Mouse (Mus musculus) forebrain, embryonic 11.5 days (tissue): ENCODE data around the gene Grin2a. TPM values are rescaled to one million over a fixed set of nuclear protein-coding genes. Genes with fewer than 3 reads are reported as not detected.

Experiments
- ATAC-seq: fragments of 200-750 bp; cut with Nextera tagmentation; replicated peaks from 2 replicates; pipeline ENCODE4 v1.8.0; 2017; ENCODE audit warnings: moderate TSS enrichment; ENCODE audit not compliant: low FRiP score
- DNase-seq: peaks from one replicate; pipeline ENCODE4 v3.0.0-alpha.2; 2017; ENCODE audit warnings: low spot score
- H3K27ac ChIP-seq: fragments of 300-500 bp; sonication (generic); 2 replicates; pipeline ENCODE4 v1.5.1; 2014; ENCODE audit warnings: low read depth, low read length
- H3K27me3 ChIP-seq: fragments of 300-500 bp; sonication (generic); 2 replicates; pipeline ENCODE4 v1.6.1; 2014; ENCODE audit warnings: mild to moderate bottlenecking, low read length, mixed read lengths; ENCODE audit not compliant: control insufficient read depth, insufficient read depth
- H3K36me3 ChIP-seq: fragments of 300-500 bp; sonication (generic); 2 replicates; pipeline ENCODE4 v1.6.1; 2014; ENCODE audit warnings: mild to moderate bottlenecking, low read length, moderate library complexity, mixed read lengths; ENCODE audit not compliant: control insufficient read depth, insufficient read depth
- H3K4me1 ChIP-seq: fragments of 300-500 bp; sonication (generic); replicated peaks from 2 replicates; pipeline ENCODE4 v1.6.1; 2014; ENCODE audit warnings: low read length, mixed read lengths; ENCODE audit not compliant: control insufficient read depth, insufficient read depth
- H3K4me2 ChIP-seq: fragments of 300-500 bp; sonication (generic); 2 replicates; pipeline ENCODE4 v1.6.1; 2014; ENCODE audit warnings: low read depth, mild to moderate bottlenecking, low read length, moderate library complexity, mixed read lengths; ENCODE audit not compliant: severe bottlenecking
- H3K4me3 ChIP-seq: fragments of 300-500 bp; sonication (generic); 2 replicates; pipeline ENCODE4 v1.5.1; 2014; ENCODE audit warnings: low read depth, low read length
- H3K9ac ChIP-seq: fragments of 300-500 bp; sonication (generic); 2 replicates; pipeline ENCODE4 v1.6.1; 2014; ENCODE audit warnings: low read length
- H3K9me3 ChIP-seq: fragments of 300-500 bp; sonication (generic); 2 replicates; pipeline ENCODE4 v1.6.1; 2016; ENCODE audit warnings: low read length, mixed read lengths; ENCODE audit not compliant: control insufficient read depth
- WGBS: fragments of 180-500 bp; shearing (Covaris S2); extraction: QIAGEN DNeasy Blood & Tissue Kit; methylation state at CpG from one replicate; pipeline ENCODE4 v1.1.7; 2014; 5-methylcytosine and 5-hydroxymethylcytosine counted together
- polyA plus RNA-seq: library from polyadenylated mRNA; unstranded; fragments of >200 nt; fragmentation: Nextera tagmentation; extraction: Ambion mirVana; gene quantifications from 2 replicates; pipeline ENCODE4 v1.2.1, GENCODE M21; 2014

Gene Grin2a
- polyA plus RNA-seq, 1 experiment from 2014 or later = 0.91 TPM

DNA sequence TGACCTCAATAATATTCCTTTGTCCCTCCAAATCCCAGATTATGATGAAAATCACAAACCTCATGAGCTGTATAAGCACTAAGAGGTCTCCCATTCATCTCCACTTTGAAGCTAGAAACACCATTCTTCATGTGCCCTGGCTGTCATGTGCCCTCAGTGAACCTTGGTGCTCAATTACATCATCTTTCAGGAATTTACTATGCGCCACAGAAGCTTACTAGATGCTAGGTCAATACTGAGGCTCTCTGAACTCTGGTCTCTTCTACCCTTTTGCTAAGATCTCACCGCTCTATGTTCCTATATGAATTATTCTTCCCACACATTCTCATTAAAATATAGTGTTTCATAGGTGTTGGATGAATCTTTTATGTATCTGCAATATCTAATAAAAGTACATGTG, 387.9 kb downstream of the Grin2a start:
- no peaks in the 10 kb centered on the region for H3K36me3 ChIP-seq
- no peaks in the 10 kb centered on the region for H3K4me1 ChIP-seq
- DNase-seq (no peak), ATAC-seq (no peak)
- no peak overlapping the region for H3K4me2 ChIP-seq
- no peaks in the 10 kb centered on the region for H3K9me3 ChIP-seq
- H3K4me3 ChIP-seq = no peak overlapping the region
- no peak overlapping the region for H3K9ac ChIP-seq
- 83% methylated on average over 2 of the region's 2 CpGs for WGBS
- no peaks in the 10 kb centered on the region for H3K27me3 ChIP-seq
- no peak overlapping the region for H3K27ac ChIP-seq

DNA sequence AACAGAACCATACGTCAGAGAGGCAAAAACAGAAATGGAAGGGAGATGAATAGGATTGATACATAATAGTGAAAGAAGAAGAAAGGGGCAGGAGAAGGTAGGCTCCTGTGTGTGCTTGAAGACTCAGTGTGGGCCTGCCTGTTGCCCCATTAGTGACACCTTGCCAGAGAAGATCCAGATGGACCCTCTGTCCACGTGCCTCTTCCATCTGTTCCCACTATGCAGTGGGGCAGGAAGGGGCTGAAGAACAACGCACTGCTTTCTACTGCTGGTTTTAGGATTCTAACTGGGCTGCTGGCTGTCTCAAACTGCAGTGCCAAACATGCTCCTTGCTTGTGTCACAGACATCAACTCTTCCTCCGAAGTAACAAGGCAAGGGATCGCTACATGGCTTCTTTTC, 391.4 kb downstream of the Grin2a start:
- Histone ChIP-seq H3K27me3 (no peaks in the 10 kb centered on the region), H3K27ac (no peak overlapping the region), H3K36me3 (no peaks in the 10 kb centered on the region), H3K4me1 (no peaks in the 10 kb centered on the region), H3K4me3 (no peak overlapping the region), H3K4me2 (no peak overlapping the region), H3K9ac (no peak overlapping the region), H3K9me3 (no peaks in the 10 kb centered on the region)
- DNase-seq (no peak), ATAC-seq (no peak)
- 83% methylated on average over 5 of the region's 5 CpGs for WGBS

- ATAC-seq = no peak
- Histone ChIP-seq H3K9ac (no peak overlapping the region), H3K27me3 (no peaks in the 10 kb centered on the region), H3K4me2 (no peak overlapping the region), H3K9me3 (no peaks in the 10 kb centered on the region), H3K4me1 (no peaks in the 10 kb centered on the region), H3K4me3 (no peak overlapping the region), H3K27ac (no peak overlapping the region), H3K36me3 (no peaks in the 10 kb centered on the region)
- DNase-seq = no peak
- 78% methylated on average over 2 of the region's 2 CpGs for WGBS
Observed at GRCm38 (mm10) chr16:9602579-9602978, 392.8 kb downstream of the Grin2a start.

- no peak overlapping the region for H3K27ac ChIP-seq
- 72% methylated on average over 2 of the region's 2 CpGs for WGBS
- no peaks in the 10 kb centered on the region for H3K9me3 ChIP-seq
- H3K4me2 ChIP-seq = no peak overlapping the region
- no peak overlapping the region for H3K4me3 ChIP-seq
- ATAC-seq = no peak
- H3K36me3 ChIP-seq = no peaks in the 10 kb centered on the region
- no peak overlapping the region for H3K9ac ChIP-seq
- H3K4me1 ChIP-seq = no peaks in the 10 kb centered on the region
- DNase-seq = no peak
- H3K27me3 ChIP-seq = no peaks in the 10 kb centered on the region
Observed at GRCm38 (mm10) chr16:9589176-9589575, 406.2 kb downstream of the Grin2a start.

DNA sequence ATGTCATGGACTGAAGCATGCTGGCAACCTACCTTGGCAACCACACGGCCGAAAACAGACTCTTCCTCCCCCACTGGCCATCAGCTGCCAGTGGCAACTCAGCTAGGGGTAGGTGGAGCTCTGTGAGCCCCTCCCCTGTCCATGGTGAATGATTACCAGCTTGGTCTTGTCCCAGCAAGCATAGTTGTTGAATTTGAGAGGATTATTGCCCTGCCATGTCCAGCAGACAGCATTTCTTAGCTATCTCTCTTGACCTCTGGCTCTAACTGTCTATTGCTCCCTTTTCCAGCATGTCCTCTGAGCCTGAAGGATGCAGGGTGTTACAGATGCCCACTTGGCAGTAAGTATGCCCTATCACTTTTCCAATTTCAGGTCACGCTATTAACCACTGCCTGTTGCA, 406.9 kb downstream of the Grin2a start:
- Histone ChIP-seq H3K4me1 (no peaks in the 10 kb centered on the region), H3K4me2 (no peak overlapping the region), H3K9me3 (no peaks in the 10 kb centered on the region), H3K9ac (no peak overlapping the region), H3K27ac (no peak overlapping the region), H3K27me3 (no peaks in the 10 kb centered on the region), H3K4me3 (no peak overlapping the region), H3K36me3 (no peaks in the 10 kb centered on the region)
- ATAC-seq = no peak
- no peak for DNase-seq
- 82% methylated on average over 3 of the region's 3 CpGs for WGBS

DNA sequence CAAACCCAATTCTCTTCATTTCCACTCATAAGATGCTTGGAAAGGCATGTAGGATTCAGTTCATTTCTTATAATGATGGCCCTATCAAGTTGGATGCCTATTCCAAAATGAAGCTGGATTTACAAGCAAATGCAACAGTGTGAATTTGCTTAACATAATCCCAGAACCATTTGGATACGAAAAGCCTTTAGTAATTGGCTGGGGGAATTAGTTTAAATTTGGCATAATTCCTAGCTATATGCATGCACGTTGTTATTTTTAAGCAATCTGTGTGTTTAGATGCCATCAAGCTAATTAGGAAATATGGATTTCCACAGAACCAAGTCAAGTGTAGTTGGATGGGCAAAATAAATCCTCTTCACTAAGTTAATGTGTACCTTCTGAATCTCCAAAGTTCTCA, 411.4 kb downstream of the Grin2a start:
- Histone ChIP-seq H3K9me3 (no peaks in the 10 kb centered on the region), H3K27ac (no peak overlapping the region), H3K4me1 (no peaks in the 10 kb centered on the region), H3K4me3 (no peak overlapping the region), H3K27me3 (no peaks in the 10 kb centered on the region), H3K4me2 (no peak overlapping the region), H3K9ac (no peak overlapping the region), H3K36me3 (no peaks in the 10 kb centered on the region)
- no peak for DNase-seq
- WGBS = 82% methylated on average over 2 of the region's 2 CpGs
- no peak for ATAC-seq

GRCm38 (mm10) chr16:9571793-9572192, 423.6 kb downstream of the Grin2a start:
- no peaks in the 10 kb centered on the region for H3K27me3 ChIP-seq
- H3K36me3 ChIP-seq = no peaks in the 10 kb centered on the region
- no peaks in the 10 kb centered on the region for H3K9me3 ChIP-seq
- 32% methylated on average over 1 of the region's 1 CpGs for WGBS
- ATAC-seq = no peak
- H3K9ac ChIP-seq = no peak overlapping the region
- H3K4me1 ChIP-seq = no peaks in the 10 kb centered on the region
- H3K4me3 ChIP-seq = no peak overlapping the region
- H3K4me2 ChIP-seq = no peak overlapping the region
- H3K27ac ChIP-seq = no peak overlapping the region
- DNase-seq = no peak

DNA sequence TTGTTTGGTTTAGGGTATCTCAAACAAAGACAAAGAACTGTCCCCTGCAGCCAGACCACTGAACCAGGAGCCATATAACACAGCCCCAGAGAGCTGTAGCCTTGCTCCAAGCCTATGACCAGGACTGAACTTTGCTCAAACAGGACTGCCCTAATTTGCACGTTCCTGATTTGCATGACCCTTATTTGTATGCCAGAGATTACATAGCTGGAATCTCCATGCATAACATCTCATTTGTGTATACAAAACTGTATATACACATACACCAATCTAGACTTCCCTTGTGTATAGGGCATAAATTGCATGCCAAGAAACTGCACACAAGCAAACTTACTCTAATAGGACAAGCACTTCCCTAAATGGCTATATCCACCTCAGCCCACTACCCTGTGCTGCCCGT, 428.1 kb downstream of the Grin2a start:
- H3K9ac ChIP-seq = no peak overlapping the region
- whole genome bisulfite sequencing = 83% methylated on average over 2 of the region's 2 CpGs
- ATAC-seq = no peak
- H3K27ac ChIP-seq = no peak overlapping the region
- H3K4me3 ChIP-seq = no peak overlapping the region
- no peak for DNase-seq
- H3K9me3 ChIP-seq = no peaks in the 10 kb centered on the region
- H3K27me3 ChIP-seq = no peaks in the 10 kb centered on the region
- H3K4me1 ChIP-seq = no peaks in the 10 kb centered on the region
- H3K36me3 ChIP-seq = no peaks in the 10 kb centered on the region
- no peak overlapping the region for H3K4me2 ChIP-seq

GRCm38 (mm10) chr16:9561816-9562215, 433.5 kb downstream of the Grin2a start:
- Histone ChIP-seq H3K9me3 (no peaks in the 10 kb centered on the region), H3K4me1 (no peaks in the 10 kb centered on the region), H3K36me3 (no peaks in the 10 kb centered on the region), H3K27me3 (no peaks in the 10 kb centered on the region), H3K27ac (no peak overlapping the region), H3K4me3 (no peak overlapping the region), H3K4me2 (no peak overlapping the region), H3K9ac (no peak overlapping the region)
- 31% methylated on average over 1 of the region's 1 CpGs for WGBS
- DNase-seq (no peak), ATAC-seq (no peak)
